ENCODE assay signal across 25 mouse cellular contexts in genomic region chr5:119665739-119666138, GRCm38 (mm10). TPM values are rescaled to one million over a fixed set of nuclear protein-coding genes. Genes with fewer than 3 reads are reported as not detected.
"Had no signal": no experiment of that assay in that cellular context is flagged by ENCODE, and none has a peak within 500 bp of the region (broad histone marks: within the 10 kb centered on the region; RNA-seq: fewer than 3 reads in every experiment).

No protein-coding gene starts in this region.

- ATAC-seq: liver, postnatal 0 days; lung, postnatal 0 days; midbrain, embryonic 13.5 days; midbrain, embryonic 16.5 days had no signal

- H3K4me2 ChIP-seq: kidney, embryonic 15.5 days; limb, embryonic 12.5 days; limb, embryonic 15.5 days; liver, embryonic 11.5 days; lung, embryonic 14.5 days; midbrain, embryonic 13.5 days had no signal

- H3K27ac ChIP-seq: kidney, embryonic 15.5 days; limb, embryonic 12.5 days; limb, embryonic 15.5 days; liver, embryonic 14.5 days; macrophage; midbrain, embryonic 10.5 days; midbrain, embryonic 13.5 days; stomach, postnatal 0 days had no signal

- DNase-seq: kidney, postnatal 10 days; kidney, postnatal 36 days; layer of hippocampus, postnatal 36 days; left cerebral cortex, postnatal 4 days; liver, postnatal 0 days; lung, embryonic 14.5 days; right cerebral cortex, adult 18-20 months; right cerebral cortex, postnatal 14 days; right cerebral cortex, postnatal 4 days; thymus, adult 2 months; thymus, postnatal 14 days had no signal

- H3K36me3 ChIP-seq: kidney, embryonic 15.5 days; limb, embryonic 12.5 days; limb, embryonic 15.5 days; midbrain, embryonic 10.5 days; midbrain, embryonic 13.5 days had no signal

- H3K9me3 ChIP-seq: kidney, embryonic 15.5 days; limb, embryonic 12.5 days; limb, embryonic 15.5 days; midbrain, embryonic 10.5 days; midbrain, embryonic 13.5 days had no signal

- H3K9ac ChIP-seq: kidney, embryonic 15.5 days; limb, embryonic 12.5 days; limb, embryonic 15.5 days; liver, embryonic 14.5 days; liver, postnatal 0 days; lung, embryonic 14.5 days; midbrain, embryonic 13.5 days had no signal

- H3K4me3 ChIP-seq: kidney, embryonic 15.5 days; limb, embryonic 12.5 days; limb, embryonic 15.5 days; midbrain, embryonic 10.5 days; midbrain, embryonic 13.5 days; myocyte had no signal

RNA-seq across cellular contexts. Expression of gene Tbx3, which starts 4.7 kb away (rescaled TPM):
- total RNA-seq: megakaryocyte, adult 5-6 weeks; monocyte, adult 5-6 weeks had no signal
- polyA plus RNA-seq: macrophage had no signal
